Mouse (Mus musculus): ENCODE measurements around the gene Kars. TPM values are rescaled to one million over a fixed set of nuclear protein-coding genes. Genes with fewer than 3 reads are reported as not detected.

Gene Kars
- polyA plus RNA-seq, 1 experiment: 205 TPM

DNA sequence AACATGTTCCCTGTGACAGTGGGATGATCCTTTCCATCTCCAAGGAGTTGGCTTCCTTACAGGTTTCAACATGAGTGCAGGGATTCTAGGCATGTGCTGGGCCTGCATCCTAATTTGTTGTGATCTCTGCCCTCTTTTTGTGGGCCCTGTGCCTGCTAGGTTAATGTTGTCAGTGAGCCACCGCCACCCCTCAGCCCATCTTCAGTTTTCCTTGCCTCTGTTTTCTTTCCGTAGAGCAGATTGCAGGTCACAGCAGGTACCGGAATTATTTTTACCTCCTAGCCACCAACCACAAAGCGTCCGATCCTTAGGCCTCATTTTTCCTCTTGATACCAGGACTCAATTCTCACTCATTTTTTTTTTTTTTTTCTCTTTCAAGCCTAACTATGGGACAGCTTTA lies 59.2 kb downstream of the Kars start:
- Histone ChIP-seq H3K4me3 (ENCODE audit: insufficient read depth, poor library complexity, severe bottlenecking) (no peak overlapping the region), H3K27me3 (ENCODE audit: control insufficient read depth, insufficient read depth, insufficient read length) (no peaks in the 10 kb centered on the region), H3K79me2 (ENCODE audit: control insufficient read depth, insufficient read depth) (no peaks in the 10 kb centered on the region), H3K79me3 (ENCODE audit: low read depth) (no peaks in the 10 kb centered on the region), H3K36me3 (ENCODE audit: control insufficient read depth, insufficient read depth) (peaks cover 44% of the 10 kb centered on the region), H3ac (ENCODE audit: control insufficient read depth, insufficient read length, low read depth) (no peak overlapping the region)
- TF ChIP-seq MAX (IDR thresholded peaks at IDR 0.05) (no peak), USF1 (IDR thresholded peaks at IDR 0.05; ENCODE audit: low read depth) (no peak), FOSL1 (IDR thresholded peaks at IDR 0.05; ENCODE audit: insufficient read depth, low read length, poor library complexity, severe bottlenecking) (no peak), MYOD1 (IDR thresholded peaks at IDR 0.05; ENCODE audit: control insufficient read depth, insufficient read length, low read depth) (no peak), CTCF (IDR thresholded peaks at IDR 0.05; ENCODE audit: control insufficient read depth, insufficient read depth, insufficient read length) (no peak), CEBPB (IDR thresholded peaks at IDR 0.05; ENCODE audit: low read depth) (no peak), MYOG (IDR thresholded peaks at IDR 0.05; ENCODE audit: control insufficient read depth, extremely low read depth, insufficient read length) (no peak)

DNA sequence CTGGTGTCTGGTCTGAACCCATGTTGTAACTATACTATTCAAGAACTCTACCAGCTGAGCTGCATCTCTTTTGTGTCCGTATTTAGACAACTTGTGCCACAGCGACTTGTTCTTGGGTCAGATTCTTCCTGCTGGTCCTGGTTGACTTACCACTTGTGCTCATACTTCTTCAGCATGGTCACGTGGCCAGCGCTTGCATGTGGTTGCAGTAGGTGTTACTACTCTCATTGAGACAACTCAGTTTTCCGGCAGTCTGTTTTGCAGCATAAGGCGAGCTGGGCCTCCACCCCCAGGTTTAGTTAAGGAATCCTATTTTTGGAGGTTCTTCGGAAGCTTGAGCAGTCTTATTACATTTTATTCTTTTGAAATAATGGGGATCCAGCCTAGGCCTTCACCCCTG lies 59.8 kb downstream of the Kars start:
- Histone ChIP-seq H3K27me3 (ENCODE audit: control insufficient read depth, insufficient read depth, insufficient read length) (no peaks in the 10 kb centered on the region), H3ac (ENCODE audit: control insufficient read depth, insufficient read length, low read depth) (no peak overlapping the region), H3K36me3 (ENCODE audit: control insufficient read depth, insufficient read depth) (peaks cover 41% of the 10 kb centered on the region), H3K4me3 (ENCODE audit: insufficient read depth, poor library complexity, severe bottlenecking) (no peak overlapping the region), H3K79me2 (ENCODE audit: control insufficient read depth, insufficient read depth) (no peaks in the 10 kb centered on the region), H3K79me3 (ENCODE audit: low read depth) (no peaks in the 10 kb centered on the region)
- TF ChIP-seq USF1 (IDR thresholded peaks at IDR 0.05; ENCODE audit: low read depth) (no peak), MYOG (IDR thresholded peaks at IDR 0.05; ENCODE audit: control insufficient read depth, extremely low read depth, insufficient read length) (no peak), FOSL1 (IDR thresholded peaks at IDR 0.05; ENCODE audit: insufficient read depth, low read length, poor library complexity, severe bottlenecking) (no peak)

DNA sequence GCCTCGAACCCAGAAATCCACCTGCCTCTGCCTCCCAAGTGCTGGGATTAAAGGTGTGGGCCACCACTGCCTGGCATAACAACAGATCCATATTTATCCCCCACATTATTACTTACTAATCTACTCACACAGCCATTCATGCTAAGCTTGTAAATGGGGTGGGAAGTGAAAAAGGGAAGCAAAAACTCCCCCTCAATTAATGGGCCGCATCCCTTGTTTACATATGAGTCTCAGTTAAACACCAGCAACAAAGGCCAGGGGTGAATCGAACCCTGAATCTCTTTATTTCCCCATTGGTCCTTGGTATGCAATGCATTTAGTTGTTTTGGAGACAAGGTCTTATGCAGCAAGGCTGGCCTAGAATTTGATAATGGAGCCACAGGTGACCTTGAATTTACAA lies 60.3 kb downstream of the Kars start:
- TF ChIP-seq CTCF (IDR thresholded peaks at IDR 0.05; ENCODE audit: control insufficient read depth, insufficient read depth, insufficient read length) (no peak), MYOD1 (IDR thresholded peaks at IDR 0.05; ENCODE audit: control insufficient read depth, insufficient read length, low read depth) (no peak), USF1 (IDR thresholded peaks at IDR 0.05; ENCODE audit: low read depth) (no peak), CEBPB (IDR thresholded peaks at IDR 0.05; ENCODE audit: low read depth) (no peak), MAX (IDR thresholded peaks at IDR 0.05) (no peak), MYOG (IDR thresholded peaks at IDR 0.05; ENCODE audit: control insufficient read depth, extremely low read depth, insufficient read length) (no peak), FOSL1 (IDR thresholded peaks at IDR 0.05; ENCODE audit: insufficient read depth, low read length, poor library complexity, severe bottlenecking) (no peak)
- H3ac ChIP-seq (ENCODE audit: control insufficient read depth, insufficient read length, low read depth): no peak overlapping the region
- H3K27me3 ChIP-seq (ENCODE audit: control insufficient read depth, insufficient read depth, insufficient read length): no peaks in the 10 kb centered on the region
- no peaks in the 10 kb centered on the region for H3K79me2 ChIP-seq (ENCODE audit: control insufficient read depth, insufficient read depth)
- H3K4me3 ChIP-seq (ENCODE audit: insufficient read depth, poor library complexity, severe bottlenecking): no peak overlapping the region
- no peaks in the 10 kb centered on the region for H3K79me3 ChIP-seq (ENCODE audit: low read depth)
- H3K36me3 ChIP-seq (ENCODE audit: control insufficient read depth, insufficient read depth): peaks cover 39% of the 10 kb centered on the region

DNA sequence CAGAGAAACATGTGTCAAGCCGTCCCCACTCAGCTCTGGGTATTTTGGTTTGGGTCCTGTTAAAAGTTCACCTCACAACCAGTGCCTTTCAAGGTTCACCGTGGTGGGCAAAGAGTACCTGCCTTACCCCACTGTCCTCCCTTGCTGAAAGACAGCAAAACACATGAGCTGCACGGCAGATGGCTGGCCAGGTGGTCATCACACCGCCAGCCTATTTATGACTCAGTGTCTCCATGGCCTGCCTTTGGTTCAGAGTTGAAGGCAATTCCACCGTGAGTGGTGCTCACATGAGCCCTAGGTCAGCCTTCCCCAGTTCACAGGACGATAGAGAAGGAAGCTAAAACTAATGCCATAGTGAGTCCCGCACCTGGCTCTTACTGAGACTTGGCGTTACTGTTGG lies 63.2 kb downstream of the Kars start:
- H3K36me3 ChIP-seq (ENCODE audit: control insufficient read depth, insufficient read depth): peaks cover 37% of the 10 kb centered on the region

DNA sequence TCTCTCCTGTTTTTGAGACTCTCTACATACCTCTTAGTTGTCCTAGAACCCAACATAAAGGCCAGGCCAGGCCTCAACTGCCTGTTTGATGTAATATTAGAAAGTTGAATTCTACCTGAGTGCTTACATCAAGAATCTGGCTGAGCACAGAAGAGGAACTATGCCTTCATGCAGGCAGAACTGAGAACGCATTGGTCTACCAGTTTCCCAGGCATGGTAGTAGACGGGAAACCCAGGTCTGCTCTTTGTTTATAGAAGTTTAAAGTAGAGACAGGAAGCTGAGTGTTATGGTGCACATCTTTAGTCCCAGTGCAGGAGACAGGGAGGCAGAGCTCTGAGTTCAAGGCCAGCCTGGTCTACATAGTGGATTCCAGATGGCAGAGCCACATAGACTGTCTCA lies 64.0 kb downstream of the Kars start:
- peaks cover 34% of the 10 kb centered on the region for H3K36me3 ChIP-seq (ENCODE audit: control insufficient read depth, insufficient read depth)

More for the DNA sequence above, 63.2 kb downstream of the Kars start:
- Histone ChIP-seq H3K4me3 (ENCODE audit: insufficient read depth, poor library complexity, severe bottlenecking) (no peak overlapping the region), H3K79me2 (ENCODE audit: control insufficient read depth, insufficient read depth) (no peaks in the 10 kb centered on the region), H3ac (ENCODE audit: control insufficient read depth, insufficient read length, low read depth) (no peak overlapping the region), H3K27me3 (ENCODE audit: control insufficient read depth, insufficient read depth, insufficient read length) (no peaks in the 10 kb centered on the region), H3K79me3 (ENCODE audit: low read depth) (no peaks in the 10 kb centered on the region)
- TF ChIP-seq MAX (IDR thresholded peaks at IDR 0.05) (no peak), CTCF (IDR thresholded peaks at IDR 0.05; ENCODE audit: control insufficient read depth, insufficient read depth, insufficient read length) (no peak), USF1 (IDR thresholded peaks at IDR 0.05; ENCODE audit: low read depth) (no peak), CEBPB (IDR thresholded peaks at IDR 0.05; ENCODE audit: low read depth) (no peak), MYOD1 (IDR thresholded peaks at IDR 0.05; ENCODE audit: control insufficient read depth, insufficient read length, low read depth) (no peak), MYOG (IDR thresholded peaks at IDR 0.05; ENCODE audit: control insufficient read depth, extremely low read depth, insufficient read length) (no peak)

DNA sequence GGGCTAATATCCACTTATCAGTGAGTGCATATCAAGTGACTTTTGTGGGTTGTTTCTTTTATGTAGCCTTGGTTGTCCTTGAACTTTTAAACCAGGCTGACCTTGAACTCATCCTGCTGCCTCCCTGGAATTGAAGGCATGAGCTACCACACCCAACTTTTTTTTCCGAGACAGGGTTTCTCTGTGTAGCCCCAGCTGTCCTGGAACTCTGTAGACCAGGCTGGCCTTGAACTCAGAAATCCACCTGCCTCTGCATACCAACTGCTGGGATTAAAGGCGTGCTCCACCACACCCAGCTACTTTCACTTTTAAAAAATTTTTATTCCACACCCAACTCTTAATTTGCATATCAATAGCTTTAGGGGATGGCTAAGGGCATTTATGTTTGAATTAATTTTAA lies 67.6 kb downstream of the Kars start:
- Histone ChIP-seq H3K79me2 (ENCODE audit: control insufficient read depth, insufficient read depth) (peaks cover 12% of the 10 kb centered on the region), H3ac (ENCODE audit: control insufficient read depth, insufficient read length, low read depth) (no peak overlapping the region), H3K27me3 (ENCODE audit: control insufficient read depth, insufficient read depth, insufficient read length) (no peaks in the 10 kb centered on the region), H3K36me3 (ENCODE audit: control insufficient read depth, insufficient read depth) (peaks cover 37% of the 10 kb centered on the region), H3K4me3 (ENCODE audit: insufficient read depth, poor library complexity, severe bottlenecking) (no peak overlapping the region), H3K79me3 (ENCODE audit: low read depth) (no peaks in the 10 kb centered on the region)
- TF ChIP-seq CEBPB (IDR thresholded peaks at IDR 0.05; ENCODE audit: low read depth) (no peak), FOSL1 (IDR thresholded peaks at IDR 0.05; ENCODE audit: insufficient read depth, low read length, poor library complexity, severe bottlenecking) (no peak), USF1 (IDR thresholded peaks at IDR 0.05; ENCODE audit: low read depth) (no peak), MYOD1 (IDR thresholded peaks at IDR 0.05; ENCODE audit: control insufficient read depth, insufficient read length, low read depth) (no peak), MAX (IDR thresholded peaks at IDR 0.05) (no peak), MYOG (IDR thresholded peaks at IDR 0.05; ENCODE audit: control insufficient read depth, extremely low read depth, insufficient read length) (no peak), CTCF (IDR thresholded peaks at IDR 0.05; ENCODE audit: control insufficient read depth, insufficient read depth, insufficient read length) (no peak)

More for the DNA sequence above, 64.0 kb downstream of the Kars start:
- Histone ChIP-seq H3ac (ENCODE audit: control insufficient read depth, insufficient read length, low read depth) (no peak overlapping the region), H3K27me3 (ENCODE audit: control insufficient read depth, insufficient read depth, insufficient read length) (no peaks in the 10 kb centered on the region), H3K79me3 (ENCODE audit: low read depth) (no peaks in the 10 kb centered on the region), H3K4me3 (ENCODE audit: insufficient read depth, poor library complexity, severe bottlenecking) (no peak overlapping the region), H3K79me2 (ENCODE audit: control insufficient read depth, insufficient read depth) (no peaks in the 10 kb centered on the region)
- TF ChIP-seq CTCF (IDR thresholded peaks at IDR 0.05; ENCODE audit: control insufficient read depth, insufficient read depth, insufficient read length) (no peak), MAX (IDR thresholded peaks at IDR 0.05) (no peak), CEBPB (IDR thresholded peaks at IDR 0.05; ENCODE audit: low read depth) (no peak), FOSL1 (IDR thresholded peaks at IDR 0.05; ENCODE audit: insufficient read depth, low read length, poor library complexity, severe bottlenecking) (no peak), MYOD1 (IDR thresholded peaks at IDR 0.05; ENCODE audit: control insufficient read depth, insufficient read length, low read depth) (no peak), USF1 (IDR thresholded peaks at IDR 0.05; ENCODE audit: low read depth) (no peak), MYOG (IDR thresholded peaks at IDR 0.05; ENCODE audit: control insufficient read depth, extremely low read depth, insufficient read length) (no peak)

Other genes with a start within 250 kb of the Kars start
- gene Cfdp1, start 157.0 kb downstream of the Kars start, polyA plus RNA-seq (2012; fragmentation: generic; extraction: Trizol): 58.8 TPM
- 1.1 TPM for gene Tmem170, start 134.6 kb downstream of the Kars start, polyA plus RNA-seq (2012; fragmentation: generic; extraction: Trizol)
- gene Chst5, start 100.9 kb downstream of the Kars start, polyA plus RNA-seq (2012; fragmentation: generic; extraction: Trizol): not detected
- gene Tmem231, start 77.4 kb downstream of the Kars start, polyA plus RNA-seq (2012; fragmentation: generic; extraction: Trizol): 2.2 TPM
- gene Gabarapl2, start 70.6 kb downstream of the Kars start, polyA plus RNA-seq (2012; fragmentation: generic; extraction: Trizol): 44.6 TPM
- gene Adat1, start 19.0 kb downstream of the Kars start, polyA plus RNA-seq (2012; fragmentation: generic; extraction: Trizol): 4.0 TPM
- 5.8 TPM for gene Terf2ip, start 75 bp upstream of the Kars start, polyA plus RNA-seq (2012; fragmentation: generic; extraction: Trizol)
- 0.23 TPM for gene Gm6793, start 3.7 kb upstream of the Kars start, polyA plus RNA-seq (2012; fragmentation: generic; extraction: Trizol)